Mouse (Mus musculus) MEL (cell line): Measurements from ENCODE around the gene Hdgf. TPM values are rescaled to one million over a fixed set of nuclear protein-coding genes. Genes with fewer than 3 reads are reported as not detected.

Source experiments
- DNase-seq: peaks from one replicate; pipeline ENCODE4 v3.0.0; 2011; ENCODE audit warnings: low read depth, low spot score
- H3K27ac ChIP-seq: 2 replicates; pipeline ENCODE4 v1.5.1; 2012; ENCODE audit warnings: low read depth, mild to moderate bottlenecking, control low read depth, low read length, moderate library complexity; ENCODE audit not compliant: control insufficient read depth
- H3K27me3 ChIP-seq, 2 experiments: fragments of 150-350 bp in 1 of 2; sonication (generic) in 1 of 2; 2 replicates each; pipeline ENCODE4 v1.6.1; 2012; ENCODE audit warnings: low read length in 2 of 2, mild to moderate bottlenecking in 2 of 2, improper control_type of control experiment in 1 of 2, moderate library complexity in 1 of 2; ENCODE audit not compliant: insufficient read depth in 2 of 2, control insufficient read depth in 1 of 2
- H3K36me3 ChIP-seq, 2 experiments: 2 replicates each; pipeline ENCODE4 v1.6.1; 2012 to 2014; ENCODE audit warnings: low read length in 2 of 2, improper control_type of control experiment in 1 of 2, inconsistent platforms in 1 of 2, mild to moderate bottlenecking in 1 of 2; ENCODE audit not compliant: insufficient read depth in 2 of 2, control insufficient read depth in 1 of 2
- H3K4me1 ChIP-seq, 2 experiments: fragments of 150-350 bp in 1 of 2; sonication (generic) in 1 of 2; 2 replicates each; pipeline ENCODE4 v1.6.1; 2012; ENCODE audit warnings: low read length in 2 of 2, improper control_type of control experiment in 1 of 2, mild to moderate bottlenecking in 1 of 2; ENCODE audit not compliant: insufficient read depth in 2 of 2, control insufficient read depth in 1 of 2
- H3K4me3 ChIP-seq, 2 experiments: fragments of 150-350 bp in 1 of 2; sonication (generic) in 1 of 2; 2 replicates each; pipeline ENCODE4 v1.5.1; 2012; ENCODE audit warnings: low read depth in 2 of 2, low read length in 2 of 2, mild to moderate bottlenecking in 2 of 2, moderate library complexity in 2 of 2, control low read depth in 1 of 2, improper control_type of control experiment in 1 of 2; ENCODE audit not compliant: control insufficient read depth in 1 of 2, insufficient read depth in 1 of 2
- H3K79me2 ChIP-seq: 2 replicates; pipeline ENCODE4 v1.6.1; 2012; ENCODE audit warnings: mild to moderate bottlenecking, low read length, moderate library complexity; ENCODE audit not compliant: control insufficient read depth, poor library complexity, insufficient read depth
- H3K9ac ChIP-seq: 2 replicates; pipeline ENCODE4 v1.6.1; 2012; ENCODE audit warnings: low read depth, mild to moderate bottlenecking, control low read depth, low read length, moderate library complexity; ENCODE audit not compliant: control insufficient read depth, poor library complexity, severe bottlenecking
- H3K9me3 ChIP-seq: fragments of 150-350 bp; sonication (generic); replicated peaks from 2 replicates; pipeline ENCODE4 v1.6.1; 2012; ENCODE audit warnings: mild to moderate bottlenecking, low read length, improper control_type of control experiment, moderate library complexity; ENCODE audit not compliant: insufficient read depth
- CTCF ChIP-seq, 3 experiments: IDR thresholded peaks in 2 of 3; conservative IDR thresholded peaks in 1 of 3; 2 replicates each; pipeline ENCODE4 v1.5.1; 2011 to 2012; ENCODE audit warnings: low read length in 3 of 3, low read depth in 2 of 3, mild to moderate bottlenecking in 2 of 3, improper control_type of control experiment in 1 of 3, inconsistent platforms in 1 of 3, mixed read lengths in 1 of 3, moderate library complexity in 1 of 3; ENCODE audit not compliant: control insufficient read depth in 1 of 3, insufficient read depth in 1 of 3, poor library complexity in 1 of 3, severe bottlenecking in 1 of 3
- ELF1 ChIP-seq: IDR thresholded peaks from 2 replicates; pipeline ENCODE4 v1.6.1; 2014; ENCODE audit warnings: low read depth, mild to moderate bottlenecking, inconsistent platforms, low read length, improper control_type of control experiment, moderate library complexity
- ETS1 ChIP-seq: IDR thresholded peaks from 2 replicates; pipeline ENCODE4 v1.6.1; 2012; ENCODE audit warnings: low read depth, mild to moderate bottlenecking, inconsistent platforms, low read length, improper control_type of control experiment, moderate library complexity
- MAFK ChIP-seq: IDR thresholded peaks from 2 replicates; pipeline ENCODE4 v1.6.1; 2011; ENCODE audit warnings: low read depth, mild to moderate bottlenecking, low read length, improper control_type of control experiment, borderline replicate concordance
- MAX ChIP-seq: IDR thresholded peaks from 2 replicates; pipeline ENCODE4 v1.6.1; 2011; ENCODE audit warnings: low read length, improper control_type of control experiment
- MAZ ChIP-seq: IDR thresholded peaks from 2 replicates; pipeline ENCODE4 v1.6.1; 2012; ENCODE audit warnings: low read depth, mild to moderate bottlenecking, inconsistent platforms, low read length, improper control_type of control experiment
- MEF2A ChIP-seq: IDR thresholded peaks from 2 replicates; pipeline ENCODE4 v1.6.1; 2014; ENCODE audit warnings: low read depth, mild to moderate bottlenecking, inconsistent platforms, low read length, improper control_type of control experiment; ENCODE audit not compliant: poor library complexity, insufficient replicate concordance, severe bottlenecking; ENCODE audit errors: extremely low read depth
- MYB ChIP-seq: IDR thresholded peaks from 2 replicates; pipeline ENCODE4 v1.6.1; 2011; ENCODE audit warnings: mild to moderate bottlenecking, low read depth, low read length, improper control_type of control experiment
- MYC ChIP-seq: IDR thresholded peaks from 2 replicates; pipeline ENCODE4 v1.6.1; 2011; ENCODE audit warnings: low read depth, mild to moderate bottlenecking, low read length, improper control_type of control experiment, moderate library complexity
- NELFE ChIP-seq: IDR thresholded peaks from 2 replicates; pipeline ENCODE4 v1.6.1; 2011; ENCODE audit warnings: low read depth, low read length, improper control_type of control experiment
- POLR2A ChIP-seq, 2 experiments: IDR thresholded peaks; 2 replicates each; pipeline ENCODE4 v1.6.1; 2011 to 2012; ENCODE audit warnings: low read length in 2 of 2, mild to moderate bottlenecking in 2 of 2, control low read depth in 1 of 2, improper control_type of control experiment in 1 of 2, low read depth in 1 of 2, moderate library complexity in 1 of 2; ENCODE audit not compliant: control insufficient read depth in 1 of 2, insufficient read depth in 1 of 2, poor library complexity in 1 of 2
- POLR2AphosphoS5 ChIP-seq: IDR thresholded peaks from 2 replicates; pipeline ENCODE4 v1.6.1; 2012; ENCODE audit warnings: low read depth, borderline replicate concordance, mild to moderate bottlenecking, inconsistent platforms, low read length, moderate library complexity, mixed read lengths
- RCOR1 ChIP-seq: IDR thresholded peaks from 2 replicates; pipeline ENCODE4 v1.6.1; 2012; ENCODE audit warnings: low read depth, mild to moderate bottlenecking, inconsistent platforms, low read length, improper control_type of control experiment
- SMC3 ChIP-seq: IDR thresholded peaks from 2 replicates; pipeline ENCODE4 v1.6.1; 2011; ENCODE audit warnings: low read depth, low read length, improper control_type of control experiment
- UBTF ChIP-seq: IDR thresholded peaks from 2 replicates; pipeline ENCODE4 v1.6.1; 2012; ENCODE audit warnings: low read depth, mild to moderate bottlenecking, inconsistent platforms, low read length, improper control_type of control experiment, moderate library complexity, borderline replicate concordance; ENCODE audit not compliant: insufficient read depth
- USF2 ChIP-seq, 2 experiments: IDR thresholded peaks; 2 replicates each; pipeline ENCODE4 v1.6.1; 2011 to 2012; ENCODE audit warnings: improper control_type of control experiment in 2 of 2, low read length in 2 of 2, borderline replicate concordance in 1 of 2, inconsistent platforms in 1 of 2, low read depth in 1 of 2, mild to moderate bottlenecking in 1 of 2; ENCODE audit not compliant: insufficient read depth in 1 of 2
- ZNF384 ChIP-seq: IDR thresholded peaks from 2 replicates; pipeline ENCODE4 v1.6.1; 2012; ENCODE audit warnings: low read depth, mild to moderate bottlenecking, inconsistent platforms, low read length, improper control_type of control experiment
- polyA plus RNA-seq, 2 experiments: library from polyadenylated mRNA; stranded (reverse) in 1 of 2; unstranded in 1 of 2; fragments of >175 nt in 1 of 2; fragments of >200 nt in 1 of 2; gene quantifications; 2 replicates each; pipeline versions ENCODE4 v1.2.1 to v1.2.4; 2012; ENCODE audit warnings: low replicate concordance in 2 of 2, low read depth in 1 of 2; ENCODE audit not compliant: insufficient read length in 2 of 2, insufficient read depth in 1 of 2, missing spikeins in 1 of 2
- total RNA-seq: library from RNA; depleted of rRNA; stranded (reverse); fragments of 300-350 nt; gene quantifications from 2 replicates; pipeline ENCODE4 v1.2.3, GENCODE M21; 2012

Hdgf gene
- total and polyA plus RNA-seq, 3 experiments = 369 to 1,503 (median 519) TPM

DNA sequence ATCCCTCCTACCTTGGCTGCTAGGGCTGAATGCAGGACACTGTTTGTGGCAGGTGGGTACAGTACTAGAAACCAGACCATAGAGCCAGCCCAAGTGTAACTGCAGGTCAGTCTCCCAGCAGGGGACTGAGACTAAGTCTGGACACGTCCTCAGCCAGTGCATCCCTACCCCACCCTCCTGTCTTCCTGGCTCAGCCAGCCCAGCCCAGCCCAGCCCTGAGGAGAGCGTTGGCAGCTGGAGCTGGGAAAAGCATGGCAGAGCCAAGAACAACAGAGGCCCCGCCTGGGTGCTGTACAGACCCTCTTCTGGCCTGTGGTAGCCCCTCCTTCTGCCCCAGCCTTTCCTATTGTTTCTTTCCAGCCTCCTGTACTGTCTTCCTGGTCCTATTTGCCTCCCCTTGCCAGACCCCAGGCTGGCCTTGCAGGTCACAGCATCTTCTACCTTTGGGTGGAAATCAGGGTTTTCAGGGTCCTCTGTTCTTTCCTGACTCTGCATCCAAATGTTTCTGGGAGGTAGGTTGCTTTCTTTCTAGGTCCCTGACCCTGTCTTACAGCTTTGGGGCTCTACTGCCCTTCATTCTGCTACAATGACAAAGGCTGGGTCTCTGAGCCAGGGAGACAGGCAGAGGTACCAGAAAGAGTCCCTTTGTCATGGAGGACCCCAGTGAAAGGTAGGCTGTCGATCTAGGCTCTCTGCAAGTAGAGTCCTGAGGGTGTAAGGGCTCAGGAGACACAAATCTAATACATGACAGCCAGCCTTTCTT, 38.9 kb downstream of the Hdgf start:
- H3K9me3 ChIP-seq = no peaks in the 10 kb centered on the region
- peaks cover 0 to 15% of the 10 kb centered on the region in 2 experiments; a peak in 2 of 4 replicates for H3K36me3 ChIP-seq
- no peak overlapping the region for H3K27ac ChIP-seq
- TF ChIP-seq ZNF384 = no peak
- TF ChIP-seq MYC = no peak
- TF ChIP-seq MAX = no peak
- TF ChIP-seq USF2 (IDR thresholded peaks at IDR 0.05; ENCODE audit: borderline replicate concordance in 1 of 2, insufficient read depth in 1 of 2, low read depth in 1 of 2, low read length in 2 of 2) = no peak
- no peak for TF ChIP-seq SMC3
- no peak for TF ChIP-seq CTCF (IDR thresholded peaks at IDR 0.05 in 2 of 3, conservative IDR thresholded peaks at IDR 0.05 in 1 of 3; ENCODE audit: control insufficient read depth in 1 of 3, insufficient read depth in 1 of 3, low read depth in 2 of 3, low read length in 3 of 3, poor library complexity in 1 of 3, severe bottlenecking in 1 of 3)
- TF ChIP-seq POLR2AphosphoS5 = no peak
- TF ChIP-seq ELF1 = no peak
- TF ChIP-seq NELFE = no peak
- TF ChIP-seq MAZ = no peak
- TF ChIP-seq MEF2A = no peak
- TF ChIP-seq MYB = no peak
- TF ChIP-seq UBTF = no peak
- TF ChIP-seq RCOR1 = no peak
- no peak for TF ChIP-seq MAFK
- H3K4me1 ChIP-seq = no peaks in the 10 kb centered on the region
- no peak overlapping the region for H3K4me3 ChIP-seq
- no peak overlapping the region for H3K9ac ChIP-seq
- no peaks in the 10 kb centered on the region for H3K27me3 ChIP-seq
- no peak for DNase-seq
- no peaks in the 10 kb centered on the region for H3K79me2 ChIP-seq

DNA sequence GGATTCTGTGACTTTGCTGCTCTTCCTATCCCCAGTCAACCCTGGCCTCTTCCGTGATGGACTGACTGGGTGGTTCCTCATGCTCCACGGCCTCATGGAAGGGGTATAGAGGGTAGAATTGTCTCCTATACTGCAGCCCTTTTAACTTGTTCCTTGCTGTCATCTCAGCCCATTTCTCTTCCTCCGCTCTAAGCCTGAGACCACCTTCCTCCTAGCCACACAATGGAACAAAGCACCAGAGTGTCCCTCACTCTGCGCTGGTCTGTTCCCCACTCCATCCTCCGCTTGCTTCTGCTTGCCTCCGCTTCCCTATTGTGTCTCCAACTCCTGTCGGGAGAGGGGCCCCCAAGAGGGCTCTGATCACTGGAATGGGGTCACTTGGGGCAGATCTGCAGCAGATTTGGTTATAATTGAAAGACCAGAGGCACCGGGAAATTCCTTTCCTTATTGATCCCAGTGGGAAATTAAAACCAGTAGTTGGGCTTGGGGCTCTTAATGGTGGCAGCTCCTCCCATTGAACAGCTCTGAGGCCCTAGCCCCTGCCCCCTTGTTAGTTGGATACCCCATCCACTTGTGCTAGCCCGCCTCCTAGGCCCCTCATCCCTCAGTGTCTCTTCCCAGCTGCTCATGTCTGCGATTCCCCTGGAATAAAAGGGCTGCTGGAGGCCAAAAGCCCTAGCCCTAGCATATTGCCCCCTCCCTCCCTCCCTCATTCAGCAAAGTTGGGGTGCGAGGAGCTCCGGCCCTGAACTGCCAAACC, 39.8 kb downstream of the Hdgf start:
- Histone ChIP-seq H3K9me3 (no peaks in the 10 kb centered on the region), H3K27me3 (no peaks in the 10 kb centered on the region), H3K79me2 (no peaks in the 10 kb centered on the region), H3K9ac (no peak overlapping the region), H3K4me3 (no peak overlapping the region), H3K4me1 (no peaks in the 10 kb centered on the region), H3K27ac (no peak overlapping the region), H3K36me3 (peaks cover 0 to 11% of the 10 kb centered on the region in 2 experiments; a peak in 2 of 4 replicates)
- no peak for DNase-seq
- no peak for TF ChIP-seq ETS1
- TF ChIP-seq POLR2A (IDR thresholded peaks at IDR 0.05; ENCODE audit: control insufficient read depth in 1 of 2, insufficient read depth in 1 of 2, low read depth in 1 of 2, low read length in 2 of 2, poor library complexity in 1 of 2) = 0 out of 4 replicates have a peak, but pooled peaks of 1 of the 2 experiments have one; percentile 7
